Mouse (Mus musculus) lung, postnatal 36 days (tissue): ENCODE measurements around the gene Slc35a1.

ENCODE experiments used
- DNase-seq: peaks from one replicate; pipeline ENCODE4 v3.0.0; 2022; ENCODE audit warnings: mixed read lengths

Slc35a1 gene

DNA sequence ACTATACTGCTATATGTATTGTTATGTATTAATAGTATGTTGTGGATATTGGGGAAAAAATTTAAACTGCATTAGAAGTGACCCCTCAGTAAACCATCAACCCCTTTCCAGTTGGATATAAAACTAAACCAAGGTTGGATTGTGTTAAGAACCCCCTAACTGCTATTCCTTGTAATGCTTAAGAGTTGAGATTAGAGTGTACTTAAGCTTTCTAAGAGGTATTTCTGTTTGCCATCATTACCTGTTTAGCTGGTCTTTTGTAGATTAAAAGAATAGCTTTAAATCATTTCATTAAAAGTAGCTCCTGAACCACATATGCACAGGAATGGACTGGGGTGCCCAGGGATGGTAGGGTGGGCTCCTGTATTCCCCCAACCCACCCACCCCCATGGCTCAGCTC lies 42.5 kb downstream of the Slc35a1 start:
- DNase-seq, result no peak

GRCm38 (mm10) chr4:34640731-34641130 lies 46.5 kb downstream of the Slc35a1 start:
- no peak for DNase-seq

DNA sequence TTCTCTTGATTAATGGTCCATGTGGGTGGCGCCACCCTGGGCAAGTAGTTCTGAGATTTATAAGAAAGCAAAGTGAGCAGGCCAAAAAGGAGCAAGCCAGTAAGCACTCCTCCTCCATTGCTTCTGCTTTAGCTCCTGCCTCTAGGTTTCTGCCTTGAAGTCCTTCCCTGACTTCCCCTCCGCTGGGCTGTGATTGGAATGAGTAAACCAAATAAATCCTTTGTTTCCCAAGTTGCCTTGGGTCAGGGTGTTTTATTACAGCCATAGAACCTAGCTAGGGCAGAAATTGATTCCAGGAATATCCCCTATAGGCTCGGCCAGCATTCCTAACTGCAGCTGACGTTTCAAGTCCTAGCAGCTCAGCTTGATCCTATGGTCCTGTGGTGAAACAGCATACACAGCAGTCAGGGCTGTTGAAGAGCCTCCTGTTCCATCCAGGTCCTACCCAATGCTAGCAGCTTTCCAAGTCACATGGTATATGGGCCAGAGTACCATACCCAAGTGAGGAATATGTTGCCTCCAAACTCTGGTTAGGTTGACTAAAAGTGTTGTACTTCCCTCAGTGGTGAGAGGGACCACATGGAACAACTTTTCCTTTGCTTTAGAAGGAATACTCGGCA lies 47.4 kb downstream of the Slc35a1 start:
- no peak for DNase-seq

- no peak for DNase-seq
Measured at GRCm38 (mm10) chr4:34637851-34638250, 49.4 kb downstream of the Slc35a1 start.

- no peak for DNase-seq
Measured at GRCm38 (mm10) chr4:34637386-34637785, 49.9 kb downstream of the Slc35a1 start.

DNA sequence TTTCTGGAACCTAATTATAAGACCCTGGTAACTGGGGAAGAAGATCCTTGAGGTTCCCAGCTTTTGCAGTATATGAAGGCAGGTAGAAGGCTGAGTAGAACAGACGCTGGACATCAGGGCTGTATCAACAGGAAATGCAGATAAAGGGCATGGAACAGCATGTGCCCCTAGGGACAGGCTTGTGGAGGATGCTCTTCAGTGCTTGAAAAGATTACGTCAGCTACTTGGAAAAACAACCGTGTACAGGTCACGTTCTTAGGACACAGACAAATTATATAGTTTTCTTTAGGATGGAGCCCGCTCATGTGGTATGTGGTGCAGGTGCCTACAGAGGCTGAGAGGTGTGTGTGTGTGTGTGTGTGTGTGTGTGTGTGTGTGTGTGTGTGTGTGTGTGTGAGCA lies 51.2 kb downstream of the Slc35a1 start:
- no peak for DNase-seq

DNA sequence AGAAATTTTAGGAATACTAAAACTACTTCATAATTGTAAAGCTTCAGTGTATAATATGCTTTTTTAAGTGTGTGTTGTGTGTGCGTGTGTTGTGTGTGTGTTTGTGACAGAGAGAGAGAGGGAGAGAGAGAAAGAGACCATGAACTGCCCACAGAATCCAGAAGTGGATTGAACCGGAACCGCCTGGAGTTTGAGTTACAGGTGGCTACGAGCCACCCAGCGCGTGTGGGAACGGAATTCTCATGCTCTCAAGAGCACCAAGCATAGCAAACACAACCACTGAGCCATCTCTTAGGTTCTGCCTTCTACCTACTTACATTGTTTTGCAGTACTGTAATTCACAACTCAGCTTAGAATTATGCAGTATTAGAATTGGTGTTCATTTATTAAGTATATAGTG lies 53.1 kb downstream of the Slc35a1 start:
- DNase-seq, result no peak

GRCm38 (mm10) chr4:34629956-34630355 lies 57.3 kb downstream of the Slc35a1 start:
- DNase-seq, result no peak

DNA sequence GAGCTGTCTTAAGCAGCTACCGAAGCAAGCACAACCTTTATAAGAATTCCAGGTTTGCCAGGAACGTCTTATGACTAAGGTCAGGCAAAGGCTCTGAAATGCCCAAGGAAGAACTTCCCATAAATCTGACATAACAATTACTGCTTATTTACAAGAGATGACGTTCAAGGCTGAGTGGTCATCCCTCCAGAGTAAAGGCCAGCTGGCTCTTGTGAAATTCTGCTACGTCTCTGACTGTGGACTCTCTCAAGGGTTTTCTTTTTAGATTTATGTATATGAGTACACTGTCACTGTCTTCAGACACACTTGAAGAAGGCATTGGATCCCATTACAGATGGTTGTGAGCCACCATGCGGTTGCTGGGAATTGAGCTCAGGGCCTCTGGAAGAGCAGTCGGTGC lies 60.8 kb downstream of the Slc35a1 start:
- DNase-seq, result no peak

DNA sequence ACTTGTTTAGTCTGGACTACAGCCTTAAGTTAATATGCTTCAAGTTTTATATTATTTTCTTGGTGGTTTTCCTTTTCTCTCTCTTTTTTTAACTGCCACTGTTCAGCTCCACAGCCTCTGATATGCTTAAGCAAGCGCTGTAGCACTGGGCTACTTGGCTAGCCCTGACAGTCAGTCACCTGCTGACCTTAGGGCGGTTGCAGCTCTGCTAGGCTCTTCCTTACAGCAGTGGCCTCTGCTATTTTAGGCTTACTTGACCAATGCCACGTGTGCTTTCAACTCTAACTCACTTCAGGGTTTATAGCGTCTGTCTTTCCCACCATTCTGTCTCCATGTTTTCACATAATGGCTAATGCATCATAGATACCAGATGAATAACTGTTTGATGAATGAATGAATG lies 61.7 kb downstream of the Slc35a1 start:
- DNase-seq, result no peak

DNA sequence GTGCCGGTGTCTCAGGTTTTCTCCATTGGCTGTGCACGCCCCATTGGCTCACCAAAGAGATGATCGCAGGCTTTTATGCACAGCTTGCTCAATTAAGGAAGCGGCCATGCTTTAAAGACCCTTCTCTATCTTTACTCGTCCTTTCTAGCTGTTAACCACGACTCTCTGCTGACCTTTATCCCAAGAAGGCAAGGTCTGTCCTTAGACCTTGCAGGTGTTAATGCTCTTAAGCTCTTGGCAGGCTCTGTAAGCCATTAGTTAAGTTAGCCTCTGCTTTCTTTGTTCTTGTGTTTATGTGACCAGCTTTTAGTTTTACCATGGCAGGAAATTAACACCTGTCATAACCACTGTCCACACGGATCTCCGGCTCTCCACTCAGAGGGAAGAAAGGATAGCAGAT lies 71.1 kb downstream of the Slc35a1 start:
- DNase-seq, result no peak

GRCm38 (mm10) chr4:34615303-34615702 lies 71.9 kb downstream of the Slc35a1 start:
- peak; percentile 26 for DNase-seq

- peak; percentile 94 for DNase-seq
Measured at GRCm38 (mm10) chr4:34614630-34615094, 72.6 kb downstream of the Slc35a1 start, which contains the start of the genes Orc3 and Rars2. Gene Orc3 (minus strand): TSS chr4:34614944. Gene Rars2 (plus strand): TSS chr4:34614957.

DNA sequence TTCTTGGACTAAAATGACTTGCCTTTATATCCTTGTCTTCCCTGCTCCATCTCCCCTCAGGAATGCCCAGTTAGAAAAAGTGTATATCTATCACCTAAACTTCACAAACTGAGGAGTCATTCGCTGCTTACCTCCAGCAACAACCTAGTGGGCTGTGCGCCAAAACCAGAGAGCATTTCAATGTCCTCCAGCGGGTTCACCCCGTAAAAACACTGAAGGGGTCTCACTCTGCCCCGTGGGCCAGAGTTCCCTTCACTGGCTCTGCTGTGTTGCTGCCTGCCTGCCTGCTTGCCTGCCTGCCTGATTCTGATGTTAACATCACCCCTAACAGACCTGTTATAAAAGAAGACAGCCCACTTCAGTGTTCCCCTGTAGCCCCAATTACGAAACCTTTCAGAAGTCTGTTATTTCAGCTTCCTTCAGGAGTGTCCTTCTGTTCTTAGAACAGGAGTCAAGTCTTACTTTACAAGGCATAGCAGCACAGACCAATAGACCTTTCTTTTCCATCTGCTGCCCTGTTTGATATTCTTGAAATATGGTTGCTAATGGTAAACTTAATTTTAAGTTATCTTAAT lies 73.6 kb downstream of the Slc35a1 start:
- peak; percentile 12 for DNase-seq
